ENCODE assay signal across 20 mouse cellular contexts in the genomic region with DNA sequence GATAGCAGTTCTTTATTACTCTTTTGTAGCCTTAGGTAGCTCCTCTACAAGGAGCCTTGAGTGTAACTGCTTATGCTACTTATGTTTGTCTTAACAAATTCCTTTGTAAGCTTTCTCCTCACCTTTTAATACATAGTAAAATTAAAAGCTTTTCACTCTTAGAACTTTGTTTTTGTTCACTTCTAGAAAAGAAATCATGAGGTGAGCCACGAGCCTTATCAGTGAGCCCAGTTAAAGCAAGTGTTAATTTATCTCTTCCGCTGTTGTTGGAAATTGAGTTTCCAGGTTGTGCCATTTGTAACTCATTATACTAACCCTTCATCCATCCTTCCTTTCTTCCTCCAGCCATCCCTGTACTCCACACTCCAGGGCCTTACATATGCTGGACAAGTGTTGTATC. TPM values are rescaled to one million over a fixed set of nuclear protein-coding genes. Genes with fewer than 3 reads are reported as not detected.
DNase-seq lines count a peak whose midpoint lies in the region; ATAC-seq and TF ChIP-seq lines count a peak whose summit lies in the region.
"Had no signal": no experiment of that assay in that cellular context is flagged by ENCODE, and none has a peak within 500 bp of the region (broad histone marks: within the 10 kb centered on the region; RNA-seq: fewer than 3 reads in every experiment).

No protein-coding gene starts in this region.

- H3K9me3 ChIP-seq in midbrain, embryonic 11.5 days (ENCODE audit: control insufficient read depth, low read length), result no peaks in the 10 kb centered on the region
- no peaks in the 10 kb centered on the region for H3K9me3 ChIP-seq in midbrain, embryonic 15.5 days
- H3K9me3 ChIP-seq in MEL (replicated peaks; ENCODE audit: insufficient read depth, low read length), result no peaks in the 10 kb centered on the region
- H3K9me3 ChIP-seq: G1E had no signal

- no peak for TF ChIP-seq CTCF in MEL (IDR thresholded peaks at IDR 0.05 in 2 of 3, conservative IDR thresholded peaks at IDR 0.05 in 1 of 3; ENCODE audit: control insufficient read depth in 1 of 3, insufficient read depth in 1 of 3, low read depth in 2 of 3, low read length in 3 of 3, poor library complexity in 1 of 3, severe bottlenecking in 1 of 3)

- H3K4me1 ChIP-seq in midbrain, embryonic 11.5 days (ENCODE audit: control insufficient read depth, insufficient read depth, low read length), result no peaks in the 10 kb centered on the region; the same call in 1 of the 2 replicates
- H3K4me1 ChIP-seq in midbrain, embryonic 15.5 days, result peaks cover 11% of the 10 kb centered on the region
- H3K4me1 ChIP-seq in MEL (ENCODE audit: control insufficient read depth in 1 of 2, insufficient read depth in 2 of 2, low read length in 2 of 2), result peaks cover 6 to 8% of the 10 kb centered on the region in 2 experiments

- 0 out of 2 replicates have a peak, but pooled peaks cover 3% of the 10 kb centered on the region for H3K79me2 ChIP-seq in MEL (ENCODE audit: control insufficient read depth, insufficient read depth, low read length, poor library complexity)

- DNase-seq in midbrain, embryonic 11.5 days (ENCODE audit: low spot score, missing footprints), result peak; percentile 67
- DNase-seq in MEL (ENCODE audit: low read depth, low spot score), result peak; percentile 25
- DNase-seq in kidney, adult 18-20 months, result no peak
- DNase-seq: adrenal gland, adult 2 months; adrenal gland, adult 8-10 months; adrenal gland, postnatal 10 days; adrenal gland, postnatal 14 days; adrenal gland, postnatal 25 days; adrenal gland, postnatal 36 days; B cell, adult 2 months; cerebellum, adult 11 months; cerebellum, adult 11-12 months; cerebellum, adult 18-20 months; cerebellum, adult 2 months had no signal

- WGBS in midbrain, embryonic 11.5 days, result 90% methylated on average over 2 of the region's 2 CpGs
- WGBS in midbrain, embryonic 15.5 days, result 91% methylated on average over 2 of the region's 2 CpGs

- H3K27ac ChIP-seq in midbrain, embryonic 11.5 days (ENCODE audit: low read depth, low read length), result no peak overlapping the region
- H3K27ac ChIP-seq in midbrain, embryonic 15.5 days, result no peak overlapping the region
- H3K27ac ChIP-seq in MEL (ENCODE audit: control insufficient read depth, low read depth, low read length), result no peak overlapping the region; the same call in 1 of the 2 replicates

- TF ChIP-seq POLR2A in MEL (IDR thresholded peaks at IDR 0.05; ENCODE audit: control insufficient read depth in 1 of 2, insufficient read depth in 1 of 2, low read depth in 1 of 2, low read length in 2 of 2, poor library complexity in 1 of 2), result no peak

- H3K9ac ChIP-seq in midbrain, embryonic 11.5 days (ENCODE audit: low read length), result no peak overlapping the region
- H3K9ac ChIP-seq in midbrain, embryonic 15.5 days, result no peak overlapping the region
- no peak overlapping the region for H3K9ac ChIP-seq in MEL (ENCODE audit: control insufficient read depth, low read depth, low read length, poor library complexity, severe bottlenecking)

- H3K4me3 ChIP-seq in midbrain, embryonic 11.5 days (ENCODE audit: low read depth, low read length), result no peak overlapping the region
- no peak overlapping the region for H3K4me3 ChIP-seq in midbrain, embryonic 15.5 days
- H3K4me3 ChIP-seq in MEL (ENCODE audit: control insufficient read depth in 1 of 2, insufficient read depth in 1 of 2, low read depth in 2 of 2, low read length in 2 of 2), result no peak overlapping the region

- no peaks in the 10 kb centered on the region for H3K27me3 ChIP-seq in midbrain, embryonic 11.5 days (ENCODE audit: control insufficient read depth, insufficient read depth, low read length)
- H3K27me3 ChIP-seq in midbrain, embryonic 15.5 days (replicated peaks), result no peaks in the 10 kb centered on the region
- no peaks in the 10 kb centered on the region for H3K27me3 ChIP-seq in MEL (ENCODE audit: control insufficient read depth in 1 of 2, insufficient read depth in 2 of 2, low read length in 2 of 2)
- H3K27me3 ChIP-seq: CH12.LX, Patski had no signal

- H3K36me3 ChIP-seq in midbrain, embryonic 11.5 days (ENCODE audit: control insufficient read depth, insufficient read depth, low read length), result no peaks in the 10 kb centered on the region
- H3K36me3 ChIP-seq in midbrain, embryonic 15.5 days (replicated peaks), result no peaks in the 10 kb centered on the region
- peaks cover 6 to 13% of the 10 kb centered on the region in 2 experiments for H3K36me3 ChIP-seq in MEL (ENCODE audit: control insufficient read depth in 1 of 2, insufficient read depth in 2 of 2, low read length in 2 of 2)

- H3K4me2 ChIP-seq in midbrain, embryonic 11.5 days, result no peak overlapping the region
- no peak overlapping the region for H3K4me2 ChIP-seq in midbrain, embryonic 15.5 days

- ATAC-seq in midbrain, embryonic 11.5 days (ENCODE audit: low FRiP score), result no peak
- ATAC-seq in midbrain, embryonic 15.5 days (replicated peaks), result no peak
- ATAC-seq: activated CD4-positive, CD25-positive, alpha-beta regulatory T cell, adult 4 months; CD4-positive, CD25-positive, alpha-beta regulatory T cell, adult 4 months; Patski had no signal

- no peak for TF ChIP-seq RAD21 in MEL (IDR thresholded peaks at IDR 0.05; ENCODE audit: low read depth, low read length)

- TF ChIP-seq EP300 in MEL (IDR thresholded peaks at IDR 0.05; ENCODE audit: low read depth in 1 of 2, low read length in 2 of 2), result 0 out of 4 replicates have a peak, but pooled peaks of 1 of the 2 experiments have one; percentile 30

TF ChIP-seq in MEL, 35 proteins besides CTCF, POLR2A, EP300 and RAD21:
- TF ChIP-seq TCF12 (IDR thresholded peaks at IDR 0.05; ENCODE audit: low read depth, low read length) (peak; percentile 52), GATA1 (IDR thresholded peaks at IDR 0.05; ENCODE audit: low read depth, low read length) (peak; percentile 72), CHD2 (IDR thresholded peaks at IDR 0.05; ENCODE audit: low read length) (no peak)

RNA-seq across cellular contexts. Expression of a gene that starts 37.3 kb away (rescaled TPM):
- 0.12 and 0.25 TPM in 2 replicates for polyA plus RNA-seq in midbrain, embryonic 11.5 days (2014; fragmentation: Nextera tagmentation; extraction: Ambion mirVana)
- polyA plus RNA-seq in midbrain, embryonic 15.5 days (2015; fragmentation: Nextera tagmentation; extraction: Ambion mirVana), result 0.14 TPM in 2 replicates
- total RNA-seq in MEL (2012; rRNA removed), result 0.04 TPM in 1 of 2 replicates, not detected in the other
- polyA plus RNA-seq in MEL (2012; ENCODE audit: insufficient read depth in 1 of 2, insufficient read length in 2 of 2, low read depth in 1 of 2, low replicate concordance in 2 of 2, missing spikeins in 1 of 2), result under 1 TPM in 1 of 2 experiments, not detected in 1; 0.03 TPM
- total RNA-seq: CH12.LX, G1E had no signal
- polyA plus RNA-seq: G1E had no signal

RNA-seq across cellular contexts. Expression of a gene that starts 56.8 kb away (rescaled TPM):
- 26.3 and 28.0 TPM in 2 replicates for polyA plus RNA-seq in midbrain, embryonic 11.5 days (2014; fragmentation: Nextera tagmentation; extraction: Ambion mirVana)
- 13.6 and 13.7 TPM in 2 replicates for polyA plus RNA-seq in midbrain, embryonic 15.5 days (2015; fragmentation: Nextera tagmentation; extraction: Ambion mirVana)
- total RNA-seq in MEL (2012; rRNA removed), result 12.9 and 14.8 TPM in 2 replicates
- 100 to 1,000 TPM in 1 of 2 experiments, 10 to 100 TPM in 1; 21.5 to 119 TPM for polyA plus RNA-seq in MEL (2012; ENCODE audit: insufficient read depth in 1 of 2, insufficient read length in 2 of 2, low read depth in 1 of 2, low replicate concordance in 2 of 2, missing spikeins in 1 of 2)
